Mouse (Mus musculus) forebrain, postnatal 0 days (tissue): Measurements from ENCODE around the gene Plekhg4. TPM values are rescaled to one million over a fixed set of nuclear protein-coding genes. Genes with fewer than 3 reads are reported as not detected.
A peak's percentile ranks its signal among the peaks of the same experiment; 100 is the strongest.

Experiments used
- ATAC-seq: fragments of 200-750 bp; cut with Nextera tagmentation; 2 replicates; pipeline ENCODE4 v1.8.0; 2017; ENCODE audit warnings: mild to moderate bottlenecking, moderate library complexity
- DNase-seq: peaks from one replicate; pipeline ENCODE4 v3.0.0-alpha.2; 2015
- H3K27ac ChIP-seq: fragments of 300-500 bp; sonication (generic); 2 replicates; pipeline ENCODE4 v1.5.1; 2014; ENCODE audit warnings: low read depth, mild to moderate bottlenecking, antibody characterized with exemption, low read length, moderate library complexity, mixed read lengths
- H3K27me3 ChIP-seq: fragments of 300-500 bp; sonication (generic); 2 replicates; pipeline ENCODE4 v1.6.1; 2014; ENCODE audit warnings: mild to moderate bottlenecking, low read length, mixed read lengths; ENCODE audit not compliant: insufficient read depth
- H3K36me3 ChIP-seq: fragments of 300-500 bp; sonication (generic); 2 replicates; pipeline ENCODE4 v1.6.1; 2014; ENCODE audit warnings: mild to moderate bottlenecking, moderate library complexity; ENCODE audit not compliant: insufficient read depth
- H3K4me1 ChIP-seq: fragments of 300-500 bp; sonication (generic); 2 replicates; pipeline ENCODE4 v1.6.1; 2014; ENCODE audit warnings: antibody characterized with exemption; ENCODE audit not compliant: insufficient read depth
- H3K4me2 ChIP-seq: fragments of 300-500 bp; sonication (generic); 2 replicates; pipeline ENCODE4 v1.6.1; 2014; ENCODE audit warnings: low read depth, mild to moderate bottlenecking, moderate library complexity
- H3K4me3 ChIP-seq: fragments of 300-500 bp; sonication (generic); 2 replicates; pipeline ENCODE4 v1.5.1; 2014; ENCODE audit warnings: low read depth, low read length, mixed read lengths
- H3K9ac ChIP-seq: fragments of 300-500 bp; sonication (generic); 2 replicates; pipeline ENCODE4 v1.6.1; 2014; ENCODE audit warnings: mild to moderate bottlenecking
- H3K9me3 ChIP-seq: fragments of 300-500 bp; sonication (generic); 2 replicates; pipeline ENCODE4 v1.6.1; 2016; ENCODE audit warnings: low read length
- CTCF ChIP-seq: sonication (generic); IDR thresholded peaks from 2 replicates; pipeline ENCODE4 v1.5.1; 2016; ENCODE audit warnings: antibody characterized with exemption, control low read depth, low read depth
- WGBS: fragments of 180-500 bp; shearing (Covaris S2); extraction: QIAGEN DNeasy Blood & Tissue Kit; methylation state at CpG from one replicate; pipeline ENCODE4 v1.1.7; 2014; 5-methylcytosine and 5-hydroxymethylcytosine counted together
- polyA plus RNA-seq: library from polyadenylated mRNA; unstranded; fragments of >200 nt; fragmentation: Nextera tagmentation; extraction: Ambion mirVana; gene quantifications from 2 replicates; pipeline ENCODE4 v1.2.1, GENCODE M21; 2015
- total RNA-seq: library from RNA; depleted of rRNA; stranded (reverse); fragments of >200 nt; gene quantifications from 2 replicates; pipeline ENCODE4 v1.2.3, GENCODE M21; 2014; rRNA removed

Plekhg4 gene
- total RNA-seq (4.2 and 4.5 TPM in 2 replicates), polyA plus RNA-seq (0.70 and 0.77 TPM in 2 replicates)

GRCm38 (mm10) chr8:105373032-105373431, at the start of gene Plekhg4:
Gene Plekhg4 (plus strand): TSS chr8:105373274.
- TF ChIP-seq CTCF, result no peak
- H3K27ac ChIP-seq, result no peak within 1 kb of the TSS
- H3K4me3 ChIP-seq, result no peak within 1 kb of the TSS
- no peak within 1 kb of the TSS for H3K4me2 ChIP-seq
- 70% methylated on average over 2 of the region's 2 CpGs for WGBS
- H3K27me3 ChIP-seq, result no peaks in the 10 kb centered on the region
- peaks cover 14% of the 10 kb centered on the region; the same call in 1 of the 2 replicates for H3K36me3 ChIP-seq
- H3K9ac ChIP-seq, result no peak within 1 kb of the TSS
- no peak for DNase-seq
- H3K4me1 ChIP-seq, result no peaks in the 10 kb centered on the region
- ATAC-seq, result no peak
- no peaks in the 10 kb centered on the region for H3K9me3 ChIP-seq

- H3K4me2 ChIP-seq, result peak overlapping the region; percentile 90
- H3K9ac ChIP-seq, result peak overlapping the region; percentile 80
- peak overlapping the region; percentile 84 for H3K27ac ChIP-seq
- peak overlapping the region; percentile 57 for H3K4me3 ChIP-seq
- WGBS, result 2% methylated on average over 12 of the region's 12 CpGs
- peaks cover 16% of the 10 kb centered on the region for H3K4me1 ChIP-seq
- no peaks in the 10 kb centered on the region for H3K9me3 ChIP-seq
- 0 out of 2 replicates have a peak, but pooled peaks have one; percentile 4 for TF ChIP-seq CTCF
- H3K27me3 ChIP-seq, result no peaks in the 10 kb centered on the region
- DNase-seq (no peak), ATAC-seq (peak; percentile 33)
- peaks cover 35% of the 10 kb centered on the region for H3K36me3 ChIP-seq
Measured at GRCm38 (mm10) chr8:105325641-105326093, 47.4 kb upstream of the Plekhg4 start.

GRCm38 (mm10) chr8:105326141-105326672, 46.9 kb upstream of the Plekhg4 start, which contains the start of the genes Lrrc29 and Tmem208:
Gene Lrrc29 (minus strand): TSS chr8:105326278.
Gene Tmem208 (plus strand): TSS chr8:105326354.
- Histone ChIP-seq H3K27me3 (no peaks in the 10 kb centered on the region), H3K27ac (peak within 1 kb of the TSS; percentile 84), H3K4me2 (peak within 1 kb of the TSS; percentile 90), H3K36me3 (peaks cover 39% of the 10 kb centered on the region), H3K9me3 (no peaks in the 10 kb centered on the region), H3K4me1 (peaks cover 16% of the 10 kb centered on the region), H3K9ac (peak within 1 kb of the TSS; percentile 80), H3K4me3 (peak within 1 kb of the TSS; percentile 57)
- TF ChIP-seq CTCF, result peak; percentile 67
- peak; percentile 97 for ATAC-seq
- DNase-seq, result peak; percentile 97
- 2% methylated on average over 36 of the region's 36 CpGs for WGBS

DNA sequence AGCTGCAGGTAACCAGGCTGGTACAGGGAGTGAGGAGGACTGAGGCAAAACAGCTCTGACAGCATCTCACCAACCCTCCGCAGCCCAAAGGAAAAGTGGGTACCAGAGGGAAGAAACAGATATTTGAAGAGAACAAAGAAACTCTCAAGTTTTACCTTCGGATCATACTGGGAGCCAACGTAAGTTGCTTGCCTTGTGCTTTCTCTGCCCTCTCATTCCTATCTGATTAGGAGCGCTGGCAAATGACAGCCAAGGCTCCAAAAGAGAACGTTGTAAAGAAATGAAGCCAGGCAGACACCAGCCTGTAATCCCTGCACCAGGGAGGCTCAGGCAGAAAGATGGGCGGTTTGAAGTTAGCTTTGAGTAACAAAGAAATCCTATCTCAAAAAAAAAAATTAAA, 46.1 kb upstream of the Plekhg4 start:
- TF ChIP-seq CTCF, result no peak
- Histone ChIP-seq H3K9ac (peak overlapping the region; percentile 80), H3K4me2 (peak overlapping the region; percentile 90), H3K27me3 (no peaks in the 10 kb centered on the region), H3K4me3 (peak overlapping the region; percentile 57), H3K27ac (peak overlapping the region; percentile 84; the same call in 1 of the 2 replicates), H3K9me3 (no peaks in the 10 kb centered on the region), H3K4me1 (peaks cover 16% of the 10 kb centered on the region), H3K36me3 (peaks cover 46% of the 10 kb centered on the region)
- ATAC-seq (no peak), DNase-seq (no peak)
- 36% methylated on average over 6 of the region's 6 CpGs for WGBS

DNA sequence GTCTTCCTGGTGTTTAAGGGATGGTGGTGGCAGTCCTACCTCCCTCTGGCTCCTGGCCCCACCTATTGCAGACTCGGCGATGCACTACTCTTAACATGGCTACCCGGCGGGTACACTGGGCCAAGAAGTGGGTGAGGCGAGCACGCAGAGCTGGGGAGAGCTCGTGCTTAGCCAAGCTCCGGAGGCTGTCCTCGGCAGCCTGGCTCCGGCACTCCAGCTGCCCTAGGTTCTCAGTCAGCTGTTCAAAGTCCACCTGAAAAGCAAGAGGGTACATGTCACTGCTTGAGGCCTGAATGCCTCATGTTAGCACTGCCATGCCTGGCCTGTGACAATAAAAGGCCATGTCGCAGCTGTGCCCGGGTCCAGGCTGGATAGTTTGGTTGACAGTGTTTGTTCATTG, 42.7 kb upstream of the Plekhg4 start:
- DNase-seq (no peak), ATAC-seq (no peak)
- no peak overlapping the region for H3K27ac ChIP-seq
- H3K4me3 ChIP-seq, result no peak overlapping the region
- H3K4me1 ChIP-seq, result peaks cover 10% of the 10 kb centered on the region
- 91% methylated on average over 12 of the region's 12 CpGs for WGBS
- TF ChIP-seq CTCF, result no peak
- H3K9me3 ChIP-seq, result no peaks in the 10 kb centered on the region
- no peak overlapping the region for H3K9ac ChIP-seq
- H3K36me3 ChIP-seq, result peaks cover 47% of the 10 kb centered on the region
- H3K4me2 ChIP-seq, result no peak overlapping the region
- H3K27me3 ChIP-seq, result no peaks in the 10 kb centered on the region

DNA sequence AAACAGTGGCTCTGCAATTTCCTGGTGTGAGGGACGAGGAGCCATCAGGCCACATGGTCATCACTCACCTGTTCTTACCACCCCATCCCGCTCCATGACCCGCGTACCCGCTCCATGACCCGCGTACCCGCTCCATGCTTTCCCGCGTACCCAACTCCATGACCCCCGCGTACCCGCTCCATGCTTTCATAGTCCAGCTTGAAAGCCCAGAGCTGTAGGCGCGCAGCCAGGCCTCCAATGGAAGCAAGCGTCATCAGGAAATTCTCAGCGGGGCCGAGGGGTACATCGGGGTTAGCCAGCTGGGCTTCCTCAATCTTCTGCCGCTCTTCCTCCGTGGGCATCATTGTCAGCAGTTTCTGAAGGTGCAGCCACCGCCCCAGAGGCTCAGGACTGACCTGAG, 41.6 kb upstream of the Plekhg4 start:
- DNase-seq, result no peak
- Histone ChIP-seq H3K9me3 (no peaks in the 10 kb centered on the region), H3K36me3 (peaks cover 47% of the 10 kb centered on the region), H3K4me1 (peaks cover 7% of the 10 kb centered on the region; the same call in 1 of the 2 replicates), H3K9ac (no peak overlapping the region), H3K27me3 (no peaks in the 10 kb centered on the region), H3K4me2 (no peak overlapping the region), H3K27ac (no peak overlapping the region), H3K4me3 (no peak overlapping the region)
- no peak for ATAC-seq
- WGBS, result 95% methylated on average over 22 of the region's 22 CpGs
- no peak for TF ChIP-seq CTCF

- 96% methylated on average over 9 of the region's 9 CpGs for WGBS
- no peaks in the 10 kb centered on the region for H3K27me3 ChIP-seq
- DNase-seq, result no peak
- H3K4me2 ChIP-seq, result no peak overlapping the region
- ATAC-seq, result no peak
- peaks cover 6% of the 10 kb centered on the region; the same call in 1 of the 2 replicates for H3K4me1 ChIP-seq
- no peaks in the 10 kb centered on the region for H3K9me3 ChIP-seq
- H3K36me3 ChIP-seq, result peaks cover 47% of the 10 kb centered on the region
- H3K9ac ChIP-seq, result no peak overlapping the region
- no peak overlapping the region for H3K4me3 ChIP-seq
- no peak overlapping the region for H3K27ac ChIP-seq
- TF ChIP-seq CTCF, result no peak
Measured at GRCm38 (mm10) chr8:105331931-105332330, 41.1 kb upstream of the Plekhg4 start.
